Mouse (Mus musculus) fibroblast of lung, adult 2 months (primary cell): Measurements from ENCODE around the gene Rbm38.

ENCODE experiments used
- DNase-seq: peaks from one replicate; pipeline ENCODE4 v3.0.0-alpha.2; 2011; ENCODE audit warnings: low read depth

Rbm38 gene

GRCm38 (mm10) chr2:173020430-173020829 lies at the start of gene Rbm38:
Gene Rbm38, plus strand, starts transcription at chr2:173020498.
- DNase-seq = no peak

- no peak for DNase-seq
Observed at GRCm38 (mm10) chr2:172971865-172972264, 48.4 kb upstream of the Rbm38 start.

- no peak for DNase-seq
Observed at GRCm38 (mm10) chr2:172973806-172974565, 46.3 kb upstream of the Rbm38 start.

- DNase-seq = no peak
Observed at GRCm38 (mm10) chr2:172974701-172975100, 45.6 kb upstream of the Rbm38 start.

- DNase-seq = no peak
Observed at GRCm38 (mm10) chr2:172975159-172975558, 45.1 kb upstream of the Rbm38 start.

GRCm38 (mm10) chr2:172976661-172977238 lies 43.5 kb upstream of the Rbm38 start:
- no peak for DNase-seq

- DNase-seq = no peak
Observed at GRCm38 (mm10) chr2:172977409-172978130, 42.7 kb upstream of the Rbm38 start, which contains the start of gene Spo11. Gene Spo11, plus strand, starts transcription at chr2:172977700.

GRCm38 (mm10) chr2:172978131-172978633 lies 42.1 kb upstream of the Rbm38 start:
- DNase-seq = no peak

GRCm38 (mm10) chr2:172979666-172980345 lies 40.5 kb upstream of the Rbm38 start:
- no peak for DNase-seq

- DNase-seq = no peak
Observed at GRCm38 (mm10) chr2:172982776-172983561, 37.3 kb upstream of the Rbm38 start.

GRCm38 (mm10) chr2:172990161-172990560 lies 30.1 kb upstream of the Rbm38 start:
- no peak for DNase-seq

- DNase-seq = no peak
Observed at GRCm38 (mm10) chr2:172996207-172996606, 24.1 kb upstream of the Rbm38 start.

GRCm38 (mm10) chr2:172997748-172998147 lies 22.6 kb upstream of the Rbm38 start:
- DNase-seq = no peak

GRCm38 (mm10) chr2:172998478-172998877 lies 21.8 kb upstream of the Rbm38 start:
- no peak for DNase-seq

- DNase-seq = peak; percentile 98
Observed at GRCm38 (mm10) chr2:172999630-173000284, 20.5 kb upstream of the Rbm38 start, which contains the start of gene Rae1. Gene Rae1, plus strand, starts transcription at chr2:173000117.

GRCm38 (mm10) chr2:173000285-173000652 lies 20.0 kb upstream of the Rbm38 start:
- peak; percentile 31 for DNase-seq

GRCm38 (mm10) chr2:173000921-173001320 lies 19.4 kb upstream of the Rbm38 start:
- DNase-seq = no peak

GRCm38 (mm10) chr2:173003737-173004136 lies 16.6 kb upstream of the Rbm38 start:
- no peak for DNase-seq

GRCm38 (mm10) chr2:173010220-173010717 lies 10.0 kb upstream of the Rbm38 start:
- no peak for DNase-seq

GRCm38 (mm10) chr2:173011440-173011839 lies 8.9 kb upstream of the Rbm38 start:
- no peak for DNase-seq
